Mouse (Mus musculus): ENCODE measurements at regions not wholly inside any gene's neighbourhood (a gene's known extent, or its start where the extent isn't known, plus 50 kb on each side); places are given as distances from the start of the nearest gene placed in this dataset.
"Not testable (repeated sequence)": the region's sequence is repeated elsewhere in the genome, so short reads cannot be mapped to it uniquely, and the experiment has no call there.

DNA sequence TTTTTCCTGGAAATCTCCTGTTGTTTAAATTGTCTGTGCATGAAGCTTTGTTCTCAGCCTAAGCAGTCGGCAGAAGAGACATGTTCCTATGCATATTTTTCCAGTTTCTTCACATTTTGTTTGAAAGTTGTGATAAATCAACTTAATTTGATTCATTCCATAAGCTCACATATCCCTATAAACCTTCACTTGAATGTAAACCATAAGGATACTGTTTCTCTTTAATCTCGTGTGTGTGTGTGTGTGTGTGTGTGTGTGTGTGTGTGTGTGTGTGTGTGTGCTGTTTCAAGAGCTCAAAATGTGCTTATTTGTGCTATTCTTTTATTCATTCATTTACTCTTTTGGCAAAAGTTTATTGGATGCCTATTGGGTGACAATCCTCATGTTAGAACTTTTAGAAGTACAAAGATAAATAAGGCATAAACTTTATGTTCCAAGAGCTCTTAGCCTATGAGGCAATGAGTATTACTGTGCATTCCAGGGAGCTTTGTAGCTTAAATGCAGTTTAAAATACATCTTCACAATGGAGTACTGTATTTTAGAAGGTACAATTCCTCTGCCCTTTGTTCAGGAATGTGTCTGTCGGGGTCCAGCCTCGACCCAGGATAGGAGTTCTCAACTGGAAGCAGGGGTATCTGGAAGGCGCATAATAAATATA is 229.4 kb upstream of the Dcbld2 start:
- H3K36me3 ChIP-seq (ENCODE audit: control insufficient read depth, insufficient read depth) = no peaks in the 10 kb centered on the region
- H3ac ChIP-seq (ENCODE audit: control insufficient read depth, insufficient read length, low read depth) = no peak overlapping the region
- H3K27me3 ChIP-seq (ENCODE audit: control insufficient read depth, insufficient read depth, insufficient read length) = no peaks in the 10 kb centered on the region
- H3K4me3 ChIP-seq (ENCODE audit: insufficient read depth, poor library complexity, severe bottlenecking) = no peak overlapping the region
- no peak for TF ChIP-seq CTCF (IDR thresholded peaks at IDR 0.05; ENCODE audit: control insufficient read depth, insufficient read depth, insufficient read length)
- no peak for TF ChIP-seq MYOG (IDR thresholded peaks at IDR 0.05; ENCODE audit: control insufficient read depth, extremely low read depth, insufficient read length)
- TF ChIP-seq FOSL1 (IDR thresholded peaks at IDR 0.05; ENCODE audit: insufficient read depth, low read length, poor library complexity, severe bottlenecking) = no peak
- TF ChIP-seq MYOD1 (IDR thresholded peaks at IDR 0.05; ENCODE audit: control insufficient read depth, insufficient read length, low read depth) = no peak
- TF ChIP-seq MAX (IDR thresholded peaks at IDR 0.05) = no peak
- TF ChIP-seq CEBPB (IDR thresholded peaks at IDR 0.05; ENCODE audit: low read depth) = no peak
- TF ChIP-seq USF1 (IDR thresholded peaks at IDR 0.05; ENCODE audit: low read depth) = no peak
- H3K79me3 ChIP-seq (ENCODE audit: low read depth) = no peaks in the 10 kb centered on the region
- H3K79me2 ChIP-seq (ENCODE audit: control insufficient read depth, insufficient read depth) = no peaks in the 10 kb centered on the region

GRCm38 (mm10) chr16:58179981-58180380 is 228.3 kb upstream of the Dcbld2 start:
- not testable (repeated sequence) for H3K27me3 ChIP-seq (ENCODE audit: control insufficient read depth, insufficient read depth, insufficient read length); H3ac ChIP-seq (ENCODE audit: control insufficient read depth, insufficient read length, low read depth); H3K4me3 ChIP-seq (ENCODE audit: insufficient read depth, poor library complexity, severe bottlenecking); H3K36me3 ChIP-seq (ENCODE audit: control insufficient read depth, insufficient read depth); H3K79me2 ChIP-seq (ENCODE audit: control insufficient read depth, insufficient read depth); H3K79me3 ChIP-seq (ENCODE audit: low read depth)

- Histone ChIP-seq H3K79me2 (ENCODE audit: control insufficient read depth, insufficient read depth) (no peaks in the 10 kb centered on the region), H3K27me3 (ENCODE audit: control insufficient read depth, insufficient read depth, insufficient read length) (no peaks in the 10 kb centered on the region), H3K79me3 (ENCODE audit: low read depth) (no peaks in the 10 kb centered on the region), H3K36me3 (ENCODE audit: control insufficient read depth, insufficient read depth) (no peaks in the 10 kb centered on the region), H3K4me3 (ENCODE audit: insufficient read depth, poor library complexity, severe bottlenecking) (no peak overlapping the region), H3ac (ENCODE audit: control insufficient read depth, insufficient read length, low read depth) (no peak overlapping the region)
- TF ChIP-seq FOSL1 (IDR thresholded peaks at IDR 0.05; ENCODE audit: insufficient read depth, low read length, poor library complexity, severe bottlenecking) = no peak
These were observed 213.4 kb upstream of the Dcbld2 start for GRCm38 (mm10) chr16:58194619-58195497.

DNA sequence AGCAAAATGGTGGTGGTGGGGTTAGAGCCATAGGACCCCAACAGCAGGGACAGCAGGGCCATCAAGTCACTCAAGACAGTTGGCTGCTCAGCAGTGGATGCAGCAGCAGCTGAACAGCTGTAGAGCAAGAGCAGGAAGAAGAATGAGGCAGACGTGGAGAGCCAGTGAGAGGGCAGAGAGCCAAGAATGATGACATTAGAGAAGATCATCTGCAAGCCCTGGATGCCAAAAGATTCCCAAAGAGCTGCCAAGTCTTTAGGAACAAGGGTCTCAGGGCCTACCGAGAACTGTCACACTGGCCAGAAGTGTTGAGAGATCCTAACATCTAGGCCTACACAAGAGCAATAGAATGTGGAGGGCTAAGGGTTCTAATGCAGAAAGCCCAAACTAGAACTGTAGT is 196.4 kb upstream of the Dcbld2 start:
- Histone ChIP-seq H3K4me3 (ENCODE audit: insufficient read depth, poor library complexity, severe bottlenecking) (no peak overlapping the region), H3K79me2 (ENCODE audit: control insufficient read depth, insufficient read depth) (no peaks in the 10 kb centered on the region), H3K27me3 (ENCODE audit: control insufficient read depth, insufficient read depth, insufficient read length) (no peaks in the 10 kb centered on the region), H3K36me3 (ENCODE audit: control insufficient read depth, insufficient read depth) (no peaks in the 10 kb centered on the region), H3K79me3 (ENCODE audit: low read depth) (no peaks in the 10 kb centered on the region), H3ac (ENCODE audit: control insufficient read depth, insufficient read length, low read depth) (no peak overlapping the region)
- TF ChIP-seq FOSL1 (IDR thresholded peaks at IDR 0.05; ENCODE audit: insufficient read depth, low read length, poor library complexity, severe bottlenecking) = no peak
- no peak for TF ChIP-seq MYOG (IDR thresholded peaks at IDR 0.05; ENCODE audit: control insufficient read depth, extremely low read depth, insufficient read length)
- no peak for TF ChIP-seq MYOD1 (IDR thresholded peaks at IDR 0.05; ENCODE audit: control insufficient read depth, insufficient read length, low read depth)
- no peak for TF ChIP-seq MAX (IDR thresholded peaks at IDR 0.05)
- TF ChIP-seq CEBPB (IDR thresholded peaks at IDR 0.05; ENCODE audit: low read depth) = no peak
- no peak for TF ChIP-seq CTCF (IDR thresholded peaks at IDR 0.05; ENCODE audit: control insufficient read depth, insufficient read depth, insufficient read length)
- no peak for TF ChIP-seq USF1 (IDR thresholded peaks at IDR 0.05; ENCODE audit: low read depth)

DNA sequence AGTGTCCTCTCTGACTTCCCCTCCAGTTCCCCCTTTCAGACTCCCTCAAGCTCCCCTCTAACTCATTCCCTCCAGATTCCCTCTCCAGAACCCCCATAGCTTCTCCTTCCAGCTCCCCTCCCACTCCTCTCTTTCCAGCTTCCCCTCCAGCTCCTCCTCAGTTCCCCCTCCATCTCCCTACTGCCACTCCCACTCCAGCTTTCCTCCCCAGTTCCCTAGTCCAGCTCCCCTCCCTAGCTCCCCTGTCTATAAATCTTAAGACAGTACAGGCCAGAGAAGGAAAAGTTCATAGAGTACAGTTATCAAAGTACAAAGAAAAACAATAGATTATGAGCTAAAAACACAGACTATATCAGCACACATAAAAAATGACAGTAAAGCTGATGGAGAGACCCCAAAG is 173.6 kb upstream of the Dcbld2 start:
- TF ChIP-seq USF1 (IDR thresholded peaks at IDR 0.05; ENCODE audit: low read depth) = no peak
- TF ChIP-seq MYOG (IDR thresholded peaks at IDR 0.05; ENCODE audit: control insufficient read depth, extremely low read depth, insufficient read length) = no peak
- no peak for TF ChIP-seq CEBPB (IDR thresholded peaks at IDR 0.05; ENCODE audit: low read depth)
- TF ChIP-seq FOSL1 (IDR thresholded peaks at IDR 0.05; ENCODE audit: insufficient read depth, low read length, poor library complexity, severe bottlenecking) = no peak
- no peak for TF ChIP-seq MYOD1 (IDR thresholded peaks at IDR 0.05; ENCODE audit: control insufficient read depth, insufficient read length, low read depth)
- TF ChIP-seq CTCF (IDR thresholded peaks at IDR 0.05; ENCODE audit: control insufficient read depth, insufficient read depth, insufficient read length) = no peak
- no peak for TF ChIP-seq MAX (IDR thresholded peaks at IDR 0.05)
- Histone ChIP-seq H3K4me3 (ENCODE audit: insufficient read depth, poor library complexity, severe bottlenecking) (no peak overlapping the region), H3K36me3 (ENCODE audit: control insufficient read depth, insufficient read depth) (no peaks in the 10 kb centered on the region), H3K27me3 (ENCODE audit: control insufficient read depth, insufficient read depth, insufficient read length) (no peaks in the 10 kb centered on the region), H3K79me3 (ENCODE audit: low read depth) (no peaks in the 10 kb centered on the region), H3K79me2 (ENCODE audit: control insufficient read depth, insufficient read depth) (no peaks in the 10 kb centered on the region), H3ac (ENCODE audit: control insufficient read depth, insufficient read length, low read depth) (no peak overlapping the region)

- no peaks in the 10 kb centered on the region for H3K79me3 ChIP-seq (ENCODE audit: low read depth)
- no peak overlapping the region for H3K4me3 ChIP-seq (ENCODE audit: insufficient read depth, poor library complexity, severe bottlenecking)
- no peaks in the 10 kb centered on the region for H3K36me3 ChIP-seq (ENCODE audit: control insufficient read depth, insufficient read depth)
- no peak overlapping the region for H3ac ChIP-seq (ENCODE audit: control insufficient read depth, insufficient read length, low read depth)
- H3K27me3 ChIP-seq (ENCODE audit: control insufficient read depth, insufficient read depth, insufficient read length) = no peaks in the 10 kb centered on the region
- no peaks in the 10 kb centered on the region for H3K79me2 ChIP-seq (ENCODE audit: control insufficient read depth, insufficient read depth)
- TF ChIP-seq MYOD1 (IDR thresholded peaks at IDR 0.05; ENCODE audit: control insufficient read depth, insufficient read length, low read depth) = no peak
- no peak for TF ChIP-seq MYOG (IDR thresholded peaks at IDR 0.05; ENCODE audit: control insufficient read depth, extremely low read depth, insufficient read length)
- no peak for TF ChIP-seq CTCF (IDR thresholded peaks at IDR 0.05; ENCODE audit: control insufficient read depth, insufficient read depth, insufficient read length)
- TF ChIP-seq FOSL1 (IDR thresholded peaks at IDR 0.05; ENCODE audit: insufficient read depth, low read length, poor library complexity, severe bottlenecking) = no peak
- no peak for TF ChIP-seq MAX (IDR thresholded peaks at IDR 0.05)
- TF ChIP-seq USF1 (IDR thresholded peaks at IDR 0.05; ENCODE audit: low read depth) = no peak
- TF ChIP-seq CEBPB (IDR thresholded peaks at IDR 0.05; ENCODE audit: low read depth) = no peak
These were observed 171.4 kb upstream of the Dcbld2 start for GRCm38 (mm10) chr16:58236857-58237256.

Data from C2C12 (cell line).